Mouse (Mus musculus): ENCODE measurements around the gene Gm20777. TPM values are rescaled to one million over a fixed set of nuclear protein-coding genes. Genes with fewer than 3 reads are reported as not detected.

Gene Gm20777
- polyA plus RNA-seq (2014; fragmentation: Illumina TruSeq; extraction: RNeasy Lipid Tissue Mini Kit (QIAGEN cat#74804); ENCODE audit: low read depth, low replicate concordance), result not detected

GRCm38 (mm10) chrY:10752350-10752749 lies at the start of gene Gm20777:
TSS of gene Gm20777 (minus strand) at chrY:10752450.

Other genes starting within 250 kb of the Gm20777 start
- not detected for gene Gm20737, start 216.4 kb downstream of the Gm20777 start, polyA plus RNA-seq (2014; fragmentation: Illumina TruSeq; extraction: RNeasy Lipid Tissue Mini Kit (QIAGEN cat#74804); ENCODE audit: low read depth, low replicate concordance)
- not detected for gene Gm21775, start 199.0 kb downstream of the Gm20777 start, polyA plus RNA-seq (2014; fragmentation: Illumina TruSeq; extraction: RNeasy Lipid Tissue Mini Kit (QIAGEN cat#74804); ENCODE audit: low read depth, low replicate concordance)
- not detected for gene Gm21900, start 136.1 kb downstream of the Gm20777 start, polyA plus RNA-seq (2014; fragmentation: Illumina TruSeq; extraction: RNeasy Lipid Tissue Mini Kit (QIAGEN cat#74804); ENCODE audit: low read depth, low replicate concordance)

All from adrenal gland, adult 10 weeks (tissue).